Mouse (Mus musculus) mesoderm, embryonic 11.5 days (tissue): ENCODE results near the gene Slc7a15.
"Not testable (repeated sequence)": the region's sequence is repeated elsewhere in the genome, so short reads cannot be mapped to it uniquely, and the experiment has no call there.

ENCODE experiments used
- DNase-seq: peaks from one replicate; pipeline ENCODE4 v3.0.0-alpha.2; 2012; ENCODE audit warnings: low read depth, low spot score

Gene Slc7a15

DNA sequence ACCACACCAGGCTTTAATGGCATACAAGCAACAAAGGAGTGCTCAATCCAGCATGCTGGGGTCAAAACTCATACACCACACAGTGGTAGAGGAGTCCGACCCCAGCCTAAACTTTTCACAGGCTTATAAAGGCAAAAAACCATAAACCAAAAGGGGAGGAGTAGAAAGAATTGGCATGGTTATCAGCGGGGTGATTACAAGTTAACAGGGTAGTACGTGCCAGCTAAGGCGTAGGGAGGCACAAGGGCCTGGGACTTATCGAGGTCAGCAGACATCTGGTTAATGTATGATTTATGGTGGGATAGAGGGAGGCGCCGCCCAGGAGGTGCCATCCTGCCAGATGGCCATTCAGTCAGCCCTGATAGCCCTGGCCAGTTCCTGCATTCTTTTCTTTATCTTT is at the start of gene Slc7a15:
Gene Slc7a15 (minus strand): TSS at position 101 of the 400 bp plus-strand sequence.
- DNase-seq = not testable (repeated sequence)

- DNase-seq = not testable (repeated sequence)
These were observed 49.3 kb upstream of the Slc7a15 start for GRCm38 (mm10) chr12:8648211-8648610.

GRCm38 (mm10) chr12:8641425-8641735 is 42.5 kb upstream of the Slc7a15 start:
- DNase-seq = no peak

DNA sequence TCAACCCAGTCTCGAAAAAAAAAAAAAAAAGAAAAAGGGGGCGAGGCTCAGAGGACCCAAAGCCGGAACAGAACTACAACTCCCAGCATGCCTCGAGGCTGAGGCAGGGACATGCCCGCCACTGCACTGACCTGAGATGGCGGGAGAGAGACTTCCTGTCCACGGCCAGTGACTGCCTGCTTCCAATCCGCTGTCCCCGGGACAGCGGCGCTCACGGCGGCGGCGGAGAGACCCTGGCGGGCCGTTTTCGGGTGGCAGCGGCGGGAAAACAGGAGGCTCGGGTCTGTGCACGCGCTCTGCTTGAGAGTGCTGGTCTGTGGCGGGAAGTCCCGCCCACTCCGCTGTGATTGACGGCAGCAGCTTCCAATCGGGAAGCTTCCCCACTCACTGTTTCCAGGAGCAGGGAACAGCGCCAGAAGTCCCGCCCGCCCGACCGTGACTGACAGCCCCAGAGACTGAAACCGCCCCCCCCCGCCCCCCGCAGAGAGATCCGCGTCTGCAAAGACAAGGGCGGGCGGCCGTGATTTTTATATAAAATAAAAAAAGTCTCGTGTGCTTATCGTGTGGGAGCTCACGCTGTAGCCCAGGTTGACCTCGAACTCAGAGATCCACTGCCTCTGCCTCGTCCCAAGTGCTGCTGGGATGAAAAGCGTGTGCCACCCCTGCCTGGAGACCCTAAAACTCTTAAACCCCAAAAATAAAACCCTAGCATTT is 42.0 kb upstream of the Slc7a15 start:
- DNase-seq = peak; percentile 95

DNA sequence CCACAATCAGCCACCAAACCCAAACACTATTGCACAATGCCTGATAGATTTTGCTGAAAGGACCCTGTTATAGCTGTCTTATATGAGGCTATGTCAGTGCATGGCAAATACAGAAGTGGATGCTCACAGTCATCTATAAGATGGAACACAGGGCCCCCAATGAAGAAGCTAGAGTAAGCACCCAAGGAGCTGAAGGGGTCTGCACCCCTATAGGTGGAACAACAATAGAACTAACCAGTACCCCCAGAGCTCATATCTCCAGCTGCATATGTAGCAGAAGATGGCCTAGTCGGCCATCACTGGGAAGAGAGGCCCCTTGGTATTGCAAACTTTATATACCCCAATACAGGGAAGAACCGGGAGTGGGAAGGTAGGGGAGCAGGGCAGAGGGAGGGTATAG is 41.3 kb upstream of the Slc7a15 start:
- DNase-seq = not testable (repeated sequence)

- DNase-seq = peak; percentile 84
These were observed 39.7 kb upstream of the Slc7a15 start for GRCm38 (mm10) chr12:8638411-8639087.

DNA sequence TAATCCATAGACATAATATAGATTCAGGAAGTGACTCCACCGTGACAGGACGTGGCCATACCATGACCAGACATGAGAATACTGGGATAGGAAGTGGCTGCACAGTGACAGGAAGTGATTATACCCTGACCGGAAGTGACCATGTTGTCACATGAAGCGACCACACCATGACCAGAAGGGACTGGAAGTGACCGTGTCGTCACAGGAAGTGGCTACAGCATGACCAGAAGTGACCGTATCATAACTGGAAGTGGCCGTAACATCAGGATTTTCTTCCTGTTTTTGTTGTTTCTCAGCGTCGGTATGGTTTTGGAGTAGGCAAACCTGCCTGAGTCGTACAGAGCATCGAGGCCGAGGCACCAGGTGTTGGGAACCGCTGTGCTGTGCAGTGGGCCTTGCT is 38.1 kb upstream of the Slc7a15 start:
- DNase-seq = peak; percentile 48

- DNase-seq = no peak
These were observed 36.7 kb upstream of the Slc7a15 start for GRCm38 (mm10) chr12:8635546-8635945.

- no peak for DNase-seq
These were observed 35.4 kb upstream of the Slc7a15 start for GRCm38 (mm10) chr12:8634306-8634705.

GRCm38 (mm10) chr12:8632737-8633365 is 34.0 kb upstream of the Slc7a15 start:
- no peak for DNase-seq

- no peak for DNase-seq
These were observed 32.8 kb upstream of the Slc7a15 start for GRCm38 (mm10) chr12:8631691-8632090.

DNA sequence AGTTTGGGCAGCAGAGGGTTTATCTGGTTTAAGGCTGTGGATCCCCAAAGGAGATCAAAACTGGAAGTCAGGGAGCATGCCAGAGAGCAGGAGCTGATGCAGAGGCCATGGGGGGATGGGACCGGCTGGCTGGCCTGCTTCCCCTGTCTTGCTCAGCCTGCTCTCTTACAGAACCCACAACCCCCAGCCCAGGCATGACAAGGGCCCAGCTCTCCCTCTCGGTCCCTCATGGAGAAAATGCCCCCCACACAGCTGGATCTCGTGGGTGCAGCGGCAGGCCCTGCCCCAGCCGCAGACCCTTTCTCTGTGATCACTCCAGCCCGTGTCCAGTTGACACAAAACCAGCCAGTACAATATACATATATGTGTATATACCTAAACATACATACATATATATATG is 30.7 kb upstream of the Slc7a15 start:
- no peak for DNase-seq

GRCm38 (mm10) chr12:8620678-8621018 is 21.8 kb upstream of the Slc7a15 start:
- DNase-seq = no peak

DNA sequence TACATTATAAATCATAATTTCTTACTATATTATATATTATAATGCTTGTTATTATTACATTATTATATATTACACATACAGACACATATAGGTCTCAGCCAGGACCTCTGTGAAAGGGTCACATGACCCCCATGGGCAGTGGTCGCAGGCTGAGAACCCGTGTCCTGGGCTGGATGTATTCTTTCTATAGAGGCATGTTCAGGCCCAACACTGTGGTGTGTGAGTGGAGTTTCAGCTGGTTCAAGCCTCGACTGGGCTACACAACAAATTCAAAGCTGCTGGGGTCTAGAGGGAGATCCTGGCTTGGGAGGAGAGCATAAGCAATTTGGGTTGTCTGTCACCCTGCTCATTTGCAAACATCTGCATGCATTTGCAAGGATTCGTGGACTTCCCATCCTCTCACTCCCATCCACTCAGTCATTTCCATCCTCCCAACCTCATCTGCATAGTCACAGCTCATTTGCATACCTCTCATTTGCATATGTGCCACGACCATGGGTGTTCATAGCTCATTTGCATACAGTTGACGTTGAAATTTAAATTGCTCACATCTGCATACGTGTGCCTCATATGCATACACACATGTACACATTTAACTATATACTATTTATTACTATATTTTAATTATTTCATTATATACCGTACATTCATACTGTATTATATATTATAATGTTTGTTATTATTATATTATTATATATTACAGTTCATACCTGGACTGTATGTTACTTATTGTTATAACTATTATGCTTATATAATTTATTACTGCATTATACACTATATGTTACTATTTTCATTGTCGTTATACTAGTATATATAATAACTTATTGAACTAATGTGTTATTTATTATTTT is 21.2 kb upstream of the Slc7a15 start:
- DNase-seq = peak; percentile 43

DNA sequence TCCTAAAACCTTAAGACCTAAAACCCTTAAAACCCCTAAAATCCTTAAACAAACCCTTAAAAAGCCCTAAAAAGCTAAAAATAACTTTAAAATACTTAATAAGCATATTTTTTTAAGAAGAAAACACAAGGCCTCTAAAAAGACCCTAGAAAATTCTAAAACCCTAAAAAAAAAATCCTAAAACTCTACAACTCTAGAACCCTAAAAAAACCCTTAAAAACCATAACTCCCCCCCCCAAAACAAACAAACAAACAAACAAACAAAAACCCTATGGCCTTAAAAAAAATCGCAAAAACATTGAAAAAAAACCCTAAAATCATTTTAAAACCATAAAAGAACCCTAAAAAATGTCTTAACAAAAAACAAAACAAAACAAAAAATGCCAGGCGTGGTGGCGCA is 19.4 kb upstream of the Slc7a15 start:
- no peak for DNase-seq

DNA sequence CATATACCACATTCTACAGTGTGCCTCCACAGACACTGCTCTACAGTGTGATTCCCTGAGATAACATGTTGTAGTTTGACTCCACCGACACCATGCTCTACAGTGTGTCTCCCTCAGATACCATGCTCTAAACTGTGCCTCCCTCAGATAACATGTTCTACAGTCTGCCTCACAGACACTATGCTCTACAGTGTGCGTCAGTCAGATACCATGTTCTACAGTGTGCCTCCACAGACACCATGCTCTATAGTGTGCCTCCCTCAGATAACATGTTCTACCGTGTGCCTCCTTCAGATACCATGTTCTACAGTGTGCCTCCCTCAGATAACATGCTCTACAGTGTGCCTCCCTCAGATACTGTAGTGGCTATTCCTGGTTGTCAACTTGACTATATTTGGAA is 10.2 kb upstream of the Slc7a15 start:
- no peak for DNase-seq

- no peak for DNase-seq
These were observed 3.3 kb downstream of the Slc7a15 start for GRCm38 (mm10) chr12:8595611-8596010.

DNA sequence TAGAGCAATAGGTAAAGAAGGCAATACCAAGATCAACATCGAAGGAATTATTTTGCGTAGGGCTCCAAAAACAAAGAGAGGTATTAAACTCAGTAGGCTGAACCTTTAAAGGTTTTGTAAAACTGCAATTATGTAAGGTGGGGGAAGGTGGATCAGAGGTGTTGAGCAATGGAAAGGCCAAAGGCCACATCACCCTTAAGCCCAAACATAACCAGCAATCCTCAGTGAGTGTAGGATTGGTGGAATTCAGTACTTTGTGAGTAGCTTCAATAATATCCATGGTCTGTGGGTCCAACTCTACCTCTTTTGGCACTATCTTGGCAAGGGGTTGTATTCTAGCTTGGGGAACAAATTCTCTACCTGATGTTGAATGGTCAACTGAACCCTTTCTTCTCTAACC is 7.5 kb downstream of the Slc7a15 start:
- not testable (repeated sequence) for DNase-seq

DNA sequence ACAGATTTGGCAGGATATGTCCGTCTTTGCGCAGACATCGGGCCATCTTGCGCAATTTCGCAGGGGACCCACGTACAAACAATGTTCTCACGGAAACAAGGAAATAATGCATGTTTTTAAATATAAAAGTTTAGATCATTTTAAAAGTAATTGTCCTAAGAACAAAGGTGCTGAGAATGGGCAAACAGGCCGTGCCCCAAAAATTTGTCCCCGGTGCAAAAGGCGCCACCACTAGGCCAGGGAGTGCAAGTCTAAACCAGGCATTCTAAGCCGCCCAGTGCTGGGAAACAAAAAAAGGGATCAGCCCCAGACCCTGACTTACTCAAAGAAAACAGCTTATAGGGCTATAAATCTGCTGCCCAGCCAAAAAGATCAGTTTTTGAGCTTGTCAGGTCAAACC is 25.5 kb downstream of the Slc7a15 start:
- DNase-seq = no peak

DNA sequence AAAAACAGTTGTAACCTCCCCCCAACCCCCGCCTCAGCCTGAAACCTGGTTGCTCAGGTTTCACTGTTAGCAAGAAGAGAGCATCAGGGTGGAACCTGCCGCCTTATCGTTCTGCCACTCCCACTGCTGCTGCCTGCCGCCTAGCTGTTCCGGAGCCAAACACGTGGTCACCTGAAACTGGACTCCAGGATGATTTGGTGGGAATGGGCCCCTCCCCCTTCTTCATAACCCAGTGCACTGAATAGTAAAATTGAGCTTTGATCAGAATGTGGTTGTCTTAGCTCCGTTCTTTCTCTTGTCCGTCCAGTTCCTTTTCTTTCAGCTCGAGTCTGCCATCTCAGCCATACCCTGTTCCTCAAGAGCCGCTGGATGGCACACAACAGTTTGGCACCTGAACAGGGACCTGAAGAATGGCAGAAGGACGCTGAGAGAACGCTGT is 26.9 kb downstream of the Slc7a15 start:
- DNase-seq = not testable (repeated sequence)

DNA sequence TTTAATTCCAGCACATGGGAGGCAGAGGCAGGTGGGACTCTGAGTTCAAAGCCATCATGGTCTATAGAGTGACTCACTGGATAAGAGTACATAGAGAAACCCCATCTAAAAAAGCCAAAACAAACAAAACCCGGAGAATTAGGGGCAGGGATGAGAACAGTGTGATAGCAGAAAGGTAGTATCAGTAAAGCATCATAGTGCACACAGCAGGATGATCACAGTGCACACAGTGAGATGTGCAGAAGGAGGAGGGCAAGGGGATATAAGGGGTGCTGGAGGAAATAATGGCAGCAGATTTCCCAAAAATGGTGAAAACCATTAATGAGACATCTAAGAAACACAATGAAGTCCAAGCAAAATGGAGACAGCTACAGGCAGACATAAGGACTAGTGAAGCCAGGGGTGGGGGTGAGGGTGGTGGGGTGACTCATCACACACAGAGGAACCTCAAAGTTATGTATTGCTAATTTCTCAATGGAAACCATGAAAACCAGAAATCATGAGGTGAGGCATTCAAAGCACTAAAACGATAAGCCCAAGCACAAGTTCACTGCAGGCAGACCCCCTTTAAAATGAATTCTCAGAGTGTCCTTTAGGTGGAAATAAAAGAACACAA is 27.5 kb downstream of the Slc7a15 start:
- DNase-seq = not testable (repeated sequence)

- DNase-seq = not testable (repeated sequence)
These were observed 36.7 kb downstream of the Slc7a15 start for GRCm38 (mm10) chr12:8562213-8562612.
